Mouse (Mus musculus) erythroblast, embryonic 14.5 days (primary cell): Measurements from ENCODE around the gene Gbp2. TPM values are rescaled to one million over a fixed set of nuclear protein-coding genes. Genes with fewer than 3 reads are reported as not detected.

Experiments
- H3K27me3 ChIP-seq: 2 replicates; pipeline ENCODE4 v1.6.1; 2012; ENCODE audit warnings: inconsistent platforms; ENCODE audit not compliant: control insufficient read depth
- H3K36me3 ChIP-seq: 2 replicates; pipeline ENCODE4 v1.6.1; 2012; ENCODE audit warnings: mild to moderate bottlenecking, inconsistent platforms; ENCODE audit not compliant: control insufficient read depth
- H3K4me1 ChIP-seq: 2 replicates; pipeline ENCODE4 v1.6.1; 2012; ENCODE audit warnings: inconsistent platforms; ENCODE audit not compliant: control insufficient read depth
- H3K4me3 ChIP-seq: replicated peaks from 2 replicates; pipeline ENCODE3; 2012; ENCODE audit warnings: moderate library complexity, mild to moderate bottlenecking, inconsistent platforms
- H3K9me3 ChIP-seq: 2 replicates; pipeline ENCODE4 v1.6.1; 2012; ENCODE audit warnings: low read length, inconsistent platforms, mixed read lengths; ENCODE audit not compliant: control insufficient read depth
- GATA1 ChIP-seq: IDR thresholded peaks from 2 replicates; pipeline ENCODE4 v1.6.1; 2012; ENCODE audit warnings: low read length, inconsistent platforms, mixed read lengths
- TAL1 ChIP-seq: IDR thresholded peaks from 3 replicates; pipeline ENCODE4 v1.6.1; 2012; ENCODE audit warnings: low read length, inconsistent platforms, mixed read lengths
- polyA plus RNA-seq: library from polyadenylated mRNA; stranded (reverse); fragments of >175 nt; gene quantifications from 2 replicates; pipeline ENCODE4 v1.2.3, GENCODE M21; 2012

Gene Gbp2
- polyA plus RNA-seq, 1 experiment, result not detected

- Histone ChIP-seq H3K4me3 (no peak overlapping the region), H3K36me3 (no peaks in the 10 kb centered on the region)
Observed at GRCm38 (mm10) chr3:142664723-142665122, 44.3 kb downstream of the Gbp2 start.

GRCm38 (mm10) chr3:142674607-142675006 lies 54.2 kb downstream of the Gbp2 start:
- no peak for TF ChIP-seq TAL1
- TF ChIP-seq GATA1, result no peak

More at GRCm38 (mm10) chr3:142664723-142665122, 44.3 kb downstream of the Gbp2 start:
- Histone ChIP-seq H3K4me1 (no peaks in the 10 kb centered on the region), H3K9me3 (peaks cover 11% of the 10 kb centered on the region), H3K27me3 (no peaks in the 10 kb centered on the region)
- TF ChIP-seq GATA1, result no peak
- TF ChIP-seq TAL1, result no peak

More at GRCm38 (mm10) chr3:142674607-142675006, 54.2 kb downstream of the Gbp2 start:
- Histone ChIP-seq H3K27me3 (no peaks in the 10 kb centered on the region), H3K9me3 (no peaks in the 10 kb centered on the region), H3K4me3 (no peak overlapping the region), H3K36me3 (no peaks in the 10 kb centered on the region), H3K4me1 (no peaks in the 10 kb centered on the region)

Other genes starting within 250 kb of the Gbp2 start
- gene Pdlim5, start 224.9 kb upstream of the Gbp2 start, polyA plus RNA-seq, result 0.44 and 1.1 TPM in 2 replicates
- gene Gbp5, start 126.6 kb upstream of the Gbp2 start, polyA plus RNA-seq, result not detected in 2 replicates
- gene Gbp7, start 90.3 kb upstream of the Gbp2 start, polyA plus RNA-seq, result 0.04 TPM in 2 replicates
- gene Gbp3, start 60.6 kb upstream of the Gbp2 start, polyA plus RNA-seq, result not detected in 2 replicates
- gene Gbp2b, start 25.8 kb upstream of the Gbp2 start, polyA plus RNA-seq, result not detected in 2 replicates
- gene Kyat3, start 80.4 kb downstream of the Gbp2 start, polyA plus RNA-seq, result 0.05 TPM in 1 of 2 replicates, not detected in the other
- gene Gtf2b, start 144.4 kb downstream of the Gbp2 start, polyA plus RNA-seq, result 0.28 and 0.42 TPM in 2 replicates